Mouse (Mus musculus) hematopoietic stem cell, adult 5-6 weeks (primary cell): ENCODE results near the gene Gm7903. TPM values are rescaled to one million over a fixed set of nuclear protein-coding genes. Genes with fewer than 3 reads are reported as not detected.
"Not testable (repeated sequence)": the region's sequence is repeated elsewhere in the genome, so short reads cannot be mapped to it uniquely, and the experiment has no call there.

Source experiments
- ATAC-seq, 2 experiments: fragments of 125-278 bp in 1 of 2; replicated peaks in 1 of 2; 2 replicates each; pipeline ENCODE4 v1.8.0; 2016 to 2017; ENCODE audit warnings: inconsistent platforms in 2 of 2, mild to moderate bottlenecking in 2 of 2, moderate number of reproducible peaks in 2 of 2, low read depth in 1 of 2, moderate TSS enrichment in 1 of 2; ENCODE audit not compliant: low FRiP score in 2 of 2, poor library complexity in 2 of 2, severe bottlenecking in 2 of 2, insufficient read depth in 1 of 2, low TSS enrichment in 1 of 2
- total RNA-seq: library from RNA; stranded (forward); fragments of 172-1452, 232-1000 nt; gene quantifications from 2 replicates; pipeline ENCODE4 v1.2.3, GENCODE M21; 2017

The Gm7903 gene
- total RNA-seq = 0.38 TPM in 1 of 2 replicates, not detected in the other

- ATAC-seq = not testable (repeated sequence)
Observed at GRCm38 (mm10) chrX:135433535-135433934, at the start of gene Gm7903. TSS of gene Gm7903 (plus strand) at chrX:135433835.

GRCm38 (mm10) chrX:135403578-135403977 lies 30.1 kb upstream of the Gm7903 start:
- ATAC-seq = not testable (repeated sequence)

- peak; percentile 32 to 58; a peak in 1 of 4 replicates for ATAC-seq
Observed at GRCm38 (mm10) chrX:135421203-135421602, 12.4 kb upstream of the Gm7903 start.

- not testable (repeated sequence) for ATAC-seq
Observed at GRCm38 (mm10) chrX:135421824-135422223, 11.8 kb upstream of the Gm7903 start.

- ATAC-seq = peak in 1 of 2 experiments; percentile 58; a peak in 2 of 4 replicates
Observed at GRCm38 (mm10) chrX:135422473-135422872, 11.2 kb upstream of the Gm7903 start.

GRCm38 (mm10) chrX:135464160-135464559 lies 30.5 kb downstream of the Gm7903 start:
- not testable (repeated sequence) for ATAC-seq

GRCm38 (mm10) chrX:135481902-135482301 lies 48.3 kb downstream of the Gm7903 start:
- ATAC-seq = not testable (repeated sequence)

GRCm38 (mm10) chrX:135483183-135483582 lies 49.5 kb downstream of the Gm7903 start:
- ATAC-seq = not testable (repeated sequence)

Other genes starting within 250 kb of the Gm7903 start
- gene Tceal6, start 223.1 kb upstream of the Gm7903 start, total RNA-seq = not detected in 2 replicates
- gene Pramel3, start 131.5 kb upstream of the Gm7903 start, total RNA-seq = not detected in 2 replicates
- gene Gm5128, start 60.6 kb upstream of the Gm7903 start, total RNA-seq = not detected in 2 replicates
- gene AV320801, start 60.8 kb downstream of the Gm7903 start, total RNA-seq = 0.19 and 0.30 TPM in 2 replicates
- gene Nxf7, start 164.9 kb downstream of the Gm7903 start, total RNA-seq = 0.38 and 1.2 TPM in 2 replicates
- not detected in 2 replicates for gene Prame, start 193.9 kb downstream of the Gm7903 start, total RNA-seq